Mouse (Mus musculus): ENCODE measurements around the gene Spp2. TPM values are rescaled to one million over a fixed set of nuclear protein-coding genes. Genes with fewer than 3 reads are reported as not detected.

Spp2 gene
- polyA plus RNA-seq, 1 experiment from 2014 or later = 82.3 TPM

Other genes with a start within 250 kb of the Spp2 start
- gene Ugt1a5, start 240.9 kb upstream of the Spp2 start, polyA plus RNA-seq (2014; fragmentation: Nextera tagmentation; extraction: Ambion mirVana) = not detected in 2 replicates
- gene Ugt1a2, start 206.4 kb upstream of the Spp2 start, polyA plus RNA-seq (2014; fragmentation: Nextera tagmentation; extraction: Ambion mirVana) = not detected in 2 replicates
- gene Dnajb3, start 201.2 kb upstream of the Spp2 start, polyA plus RNA-seq (2014; fragmentation: Nextera tagmentation; extraction: Ambion mirVana) = 7.9 and 10.4 TPM in 2 replicates
- gene Ugt1a1, start 195.0 kb upstream of the Spp2 start, polyA plus RNA-seq (2014; fragmentation: Nextera tagmentation; extraction: Ambion mirVana) = 0.14 TPM in 1 of 2 replicates, not detected in the other
- 1.3 and 1.5 TPM in 2 replicates for gene Mroh2a, start 180.0 kb upstream of the Spp2 start, polyA plus RNA-seq (2014; fragmentation: Nextera tagmentation; extraction: Ambion mirVana)
- gene Hjurp, start 129.3 kb upstream of the Spp2 start, polyA plus RNA-seq (2014; fragmentation: Nextera tagmentation; extraction: Ambion mirVana) = 146 and 168 TPM in 2 replicates
- not detected in 2 replicates for gene Trpm8, start 129.3 kb upstream of the Spp2 start, polyA plus RNA-seq (2014; fragmentation: Nextera tagmentation; extraction: Ambion mirVana)
- gene Glrp1, start 103.1 kb downstream of the Spp2 start, polyA plus RNA-seq (2014; fragmentation: Nextera tagmentation; extraction: Ambion mirVana) = 0.08 TPM in 1 of 2 replicates, not detected in the other